Mouse (Mus musculus): Measurements from ENCODE around the gene Cyb5d1. TPM values are rescaled to one million over a fixed set of nuclear protein-coding genes. Genes with fewer than 3 reads are reported as not detected.

Cyb5d1 gene
- polyA plus RNA-seq, 1 experiment from 2014 or later: 43.7 TPM

DNA sequence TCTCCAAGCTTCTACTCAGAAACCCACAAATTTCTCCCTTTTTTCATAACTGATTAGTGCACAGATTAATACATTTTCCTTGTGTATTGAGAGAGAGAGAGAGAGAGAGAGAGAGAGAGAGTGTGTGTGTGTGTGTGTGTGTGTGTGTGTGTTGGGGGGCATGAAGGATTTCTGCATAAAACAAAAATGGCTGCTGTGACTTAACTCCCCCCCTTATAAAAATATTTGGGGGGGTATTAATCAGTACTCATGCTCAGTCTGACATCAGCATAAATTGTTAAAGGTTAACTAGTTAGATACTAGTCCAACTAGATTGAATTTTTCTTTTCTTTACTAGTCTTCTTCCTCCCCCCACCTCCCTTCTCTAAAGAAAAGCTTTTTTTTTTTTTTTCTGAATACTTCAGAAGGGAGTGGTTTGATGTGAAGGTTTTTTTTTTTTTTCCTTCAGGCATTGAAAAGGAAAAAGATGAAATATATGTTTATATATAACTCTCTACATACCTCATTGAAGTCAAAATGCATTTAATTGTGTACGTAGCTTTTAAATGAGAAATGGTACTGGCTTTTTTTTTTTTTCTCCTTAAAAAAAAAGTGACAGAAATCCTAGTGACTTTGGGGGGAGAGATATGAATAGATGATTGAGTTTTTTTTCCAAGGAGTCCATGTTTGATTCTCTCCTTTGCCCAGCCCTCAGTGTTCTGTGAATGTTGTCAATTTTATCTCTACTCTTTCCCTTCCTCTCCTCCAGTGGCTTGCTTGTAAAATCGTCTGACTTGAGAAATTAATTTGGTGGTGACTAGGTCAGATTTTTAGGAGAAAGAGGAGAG lies 25.2 kb downstream of the Cyb5d1 start:
- H3K9me3 ChIP-seq (ENCODE audit: control insufficient read depth, low read length): no peaks in the 10 kb centered on the region
- H3K4me1 ChIP-seq (replicated peaks; ENCODE audit: control insufficient read depth, insufficient read depth, low read length): peaks cover 33% of the 10 kb centered on the region
- H3K9ac ChIP-seq (ENCODE audit: low read length): peak overlapping the region; percentile 99
- peak overlapping the region; percentile 97 for H3K4me3 ChIP-seq (ENCODE audit: low read depth, low read length)
- peak overlapping the region; percentile 98 for H3K27ac ChIP-seq (ENCODE audit: low read depth, low read length)
- no peak for ATAC-seq (replicated peaks; ENCODE audit: low FRiP score)
- no peaks in the 10 kb centered on the region; the same call in 1 of the 2 replicates for H3K36me3 ChIP-seq (ENCODE audit: control insufficient read depth, insufficient read depth, low read length)
- WGBS: 32% methylated on average over 2 of the region's 2 CpGs
- H3K4me2 ChIP-seq (ENCODE audit: low read depth, low read length, severe bottlenecking): peak overlapping the region; percentile 92
- no peak for DNase-seq (ENCODE audit: low spot score)
- no peaks in the 10 kb centered on the region for H3K27me3 ChIP-seq (ENCODE audit: control insufficient read depth, insufficient read depth, low read length)

DNA sequence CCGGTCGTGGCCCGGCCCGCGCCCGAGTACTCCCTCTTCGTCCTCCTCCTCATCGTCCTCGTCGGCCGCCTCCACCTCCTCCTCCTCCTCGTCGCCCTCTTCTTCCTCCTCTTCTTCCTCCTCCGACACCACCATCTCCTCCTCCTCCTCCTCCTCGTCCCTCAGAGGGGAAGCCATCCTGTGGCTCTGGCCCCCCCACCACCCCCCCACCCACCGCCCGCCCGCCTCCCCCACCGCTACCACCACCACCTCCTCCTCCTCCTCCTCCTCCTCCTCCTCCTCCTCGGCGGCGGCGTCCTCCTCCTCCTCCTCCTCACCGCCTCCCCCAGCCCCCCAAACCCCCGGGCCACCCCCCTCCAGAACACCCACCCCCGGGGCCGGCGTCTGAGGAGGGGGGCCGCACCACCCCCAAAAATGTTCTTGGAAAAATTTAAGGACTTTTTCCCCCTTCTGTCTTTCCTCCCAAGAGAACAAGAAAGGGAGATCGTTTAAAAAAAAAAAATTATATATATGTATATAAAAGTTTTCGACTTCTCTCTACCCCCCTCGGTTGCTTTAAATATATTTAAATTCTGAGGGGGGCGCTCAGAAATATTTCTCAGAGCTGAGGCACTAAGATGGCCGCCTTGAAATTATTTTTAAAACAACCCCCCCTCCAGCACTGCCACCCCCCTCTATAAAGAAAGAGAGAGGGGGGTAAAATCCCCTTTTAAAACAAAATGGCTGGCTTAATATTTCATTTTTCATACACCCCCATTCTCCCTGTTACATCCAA lies 26.0 kb downstream of the Cyb5d1 start, which contains the start of gene Chd3:
Gene Chd3 (minus strand): TSS at position 192 of the 775 bp plus-strand sequence.
- Histone ChIP-seq H3K4me1 (replicated peaks; ENCODE audit: control insufficient read depth, insufficient read depth, low read length) (peaks cover 40% of the 10 kb centered on the region), H3K36me3 (ENCODE audit: control insufficient read depth, insufficient read depth, low read length) (no peaks in the 10 kb centered on the region; the same call in 1 of the 2 replicates), H3K4me2 (ENCODE audit: low read depth, low read length, severe bottlenecking) (peak within 1 kb of the TSS; percentile 92), H3K27ac (ENCODE audit: low read depth, low read length) (peak within 1 kb of the TSS; percentile 98), H3K9ac (ENCODE audit: low read length) (peak within 1 kb of the TSS; percentile 99), H3K27me3 (ENCODE audit: control insufficient read depth, insufficient read depth, low read length) (no peaks in the 10 kb centered on the region), H3K4me3 (ENCODE audit: low read depth, low read length) (peak within 1 kb of the TSS; percentile 97), H3K9me3 (ENCODE audit: control insufficient read depth, low read length) (no peaks in the 10 kb centered on the region)
- WGBS: 3% methylated on average over 13 of the region's 34 CpGs
- ATAC-seq (replicated peaks; ENCODE audit: low FRiP score): no peak
- no peak for DNase-seq (ENCODE audit: low spot score)

DNA sequence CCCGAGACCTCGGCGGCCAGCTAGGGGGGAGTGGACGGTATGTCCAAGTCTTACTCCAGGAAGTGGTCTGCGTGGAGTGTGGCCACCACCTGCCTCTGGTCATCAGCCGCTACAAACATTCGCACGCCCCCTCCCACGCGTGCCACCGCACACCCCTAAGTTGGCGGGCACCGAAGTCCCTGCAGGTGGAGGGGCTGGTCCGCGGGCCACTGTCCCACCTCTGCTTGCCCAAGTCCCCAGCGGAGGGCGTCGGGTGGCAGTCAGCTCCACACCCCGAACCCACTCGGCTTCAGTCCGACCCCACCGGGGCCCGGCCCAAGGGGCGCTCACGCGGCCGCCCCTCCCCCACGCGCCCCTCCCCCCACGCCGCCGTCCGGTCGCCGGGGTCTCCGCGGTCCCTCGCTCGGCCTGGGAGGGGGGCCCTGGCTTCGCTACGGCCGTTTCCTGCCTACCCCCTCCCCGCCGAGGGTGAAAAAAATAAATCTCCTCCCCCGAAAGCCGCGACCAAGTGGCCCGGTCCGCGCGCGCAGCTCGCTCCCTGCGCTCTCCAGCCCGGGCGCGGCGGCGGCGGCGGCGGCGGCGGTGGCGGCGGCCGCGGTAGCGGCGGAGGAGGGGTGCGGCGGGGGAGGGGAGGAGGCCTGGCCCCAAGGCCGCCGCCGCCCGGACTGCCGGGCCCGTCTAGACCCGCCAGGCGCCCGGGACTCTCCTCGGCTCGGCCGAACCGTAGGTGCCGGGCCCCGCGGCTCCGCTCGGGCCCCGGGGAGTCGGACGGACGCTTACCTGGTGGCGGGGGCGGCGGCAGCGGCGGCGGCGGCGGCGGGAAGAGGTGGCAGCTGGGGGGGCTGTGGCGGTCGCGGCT lies 26.8 kb downstream of the Cyb5d1 start:
- ATAC-seq (replicated peaks; ENCODE audit: low FRiP score) (peak; percentile 44), DNase-seq (ENCODE audit: low spot score) (peak; percentile 83)
- peak overlapping the region; percentile 98 for H3K27ac ChIP-seq (ENCODE audit: low read depth, low read length)
- H3K27me3 ChIP-seq (ENCODE audit: control insufficient read depth, insufficient read depth, low read length): no peaks in the 10 kb centered on the region
- H3K9ac ChIP-seq (ENCODE audit: low read length): peak overlapping the region; percentile 99
- peak overlapping the region; percentile 97 for H3K4me3 ChIP-seq (ENCODE audit: low read depth, low read length)
- peaks cover 42% of the 10 kb centered on the region for H3K4me1 ChIP-seq (replicated peaks; ENCODE audit: control insufficient read depth, insufficient read depth, low read length)
- H3K4me2 ChIP-seq (ENCODE audit: low read depth, low read length, severe bottlenecking): peak overlapping the region; percentile 92
- under 1% methylated on average over 66 of the region's 106 CpGs for WGBS
- H3K9me3 ChIP-seq (ENCODE audit: control insufficient read depth, low read length): no peaks in the 10 kb centered on the region
- no peaks in the 10 kb centered on the region; the same call in none of the 2 replicates for H3K36me3 ChIP-seq (ENCODE audit: control insufficient read depth, insufficient read depth, low read length)

DNA sequence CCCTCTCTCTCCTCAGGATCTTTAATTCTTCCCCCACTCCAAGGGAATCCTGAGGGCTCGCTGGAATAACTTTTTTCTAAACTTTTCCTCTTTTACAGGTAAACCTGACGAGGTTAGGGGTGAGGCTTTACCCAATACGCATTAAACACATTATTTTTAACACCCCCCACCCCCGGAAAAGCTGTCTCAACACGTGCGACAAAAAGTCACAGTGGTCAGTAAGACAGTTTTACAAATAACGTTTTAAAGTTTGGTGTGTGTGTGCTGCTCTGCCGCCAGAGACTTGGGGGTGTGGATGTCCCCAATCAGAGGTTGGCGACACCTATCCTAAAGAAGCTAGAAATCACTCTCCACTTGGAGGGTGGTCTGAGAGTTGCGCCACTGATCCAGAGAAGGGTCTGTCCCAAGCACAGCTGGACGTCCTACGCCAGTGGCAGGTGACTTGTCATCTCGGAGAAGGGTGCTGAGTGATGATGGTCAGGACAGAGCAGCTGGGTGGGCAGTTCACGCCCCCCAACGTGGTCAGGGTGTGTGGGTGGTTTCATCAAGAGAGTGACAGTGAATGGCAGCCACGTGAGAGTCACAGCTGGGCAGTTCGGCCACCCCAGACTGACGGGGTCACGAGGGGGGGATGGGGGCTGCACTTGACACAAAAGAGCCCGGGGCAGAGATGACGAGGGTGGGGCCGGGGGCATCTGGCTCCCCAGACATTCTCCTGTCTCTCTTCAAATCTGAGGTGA lies 27.6 kb downstream of the Cyb5d1 start:
- Histone ChIP-seq H3K9ac (ENCODE audit: low read length) (peak overlapping the region; percentile 99), H3K36me3 (ENCODE audit: control insufficient read depth, insufficient read depth, low read length) (peaks cover 7% of the 10 kb centered on the region), H3K4me2 (ENCODE audit: low read depth, low read length, severe bottlenecking) (peak overlapping the region; percentile 92), H3K9me3 (ENCODE audit: control insufficient read depth, low read length) (no peaks in the 10 kb centered on the region), H3K27ac (ENCODE audit: low read depth, low read length) (peak overlapping the region; percentile 98), H3K4me3 (ENCODE audit: low read depth, low read length) (peak overlapping the region; percentile 97), H3K27me3 (ENCODE audit: control insufficient read depth, insufficient read depth, low read length) (no peaks in the 10 kb centered on the region), H3K4me1 (replicated peaks; ENCODE audit: control insufficient read depth, insufficient read depth, low read length) (peaks cover 42% of the 10 kb centered on the region)
- DNase-seq (ENCODE audit: low spot score) (peak; percentile 81), ATAC-seq (replicated peaks; ENCODE audit: low FRiP score) (0 out of 2 replicates have a peak, but pooled peaks have one; percentile 26)
- under 1% methylated on average over 22 of the region's 22 CpGs for WGBS

DNA sequence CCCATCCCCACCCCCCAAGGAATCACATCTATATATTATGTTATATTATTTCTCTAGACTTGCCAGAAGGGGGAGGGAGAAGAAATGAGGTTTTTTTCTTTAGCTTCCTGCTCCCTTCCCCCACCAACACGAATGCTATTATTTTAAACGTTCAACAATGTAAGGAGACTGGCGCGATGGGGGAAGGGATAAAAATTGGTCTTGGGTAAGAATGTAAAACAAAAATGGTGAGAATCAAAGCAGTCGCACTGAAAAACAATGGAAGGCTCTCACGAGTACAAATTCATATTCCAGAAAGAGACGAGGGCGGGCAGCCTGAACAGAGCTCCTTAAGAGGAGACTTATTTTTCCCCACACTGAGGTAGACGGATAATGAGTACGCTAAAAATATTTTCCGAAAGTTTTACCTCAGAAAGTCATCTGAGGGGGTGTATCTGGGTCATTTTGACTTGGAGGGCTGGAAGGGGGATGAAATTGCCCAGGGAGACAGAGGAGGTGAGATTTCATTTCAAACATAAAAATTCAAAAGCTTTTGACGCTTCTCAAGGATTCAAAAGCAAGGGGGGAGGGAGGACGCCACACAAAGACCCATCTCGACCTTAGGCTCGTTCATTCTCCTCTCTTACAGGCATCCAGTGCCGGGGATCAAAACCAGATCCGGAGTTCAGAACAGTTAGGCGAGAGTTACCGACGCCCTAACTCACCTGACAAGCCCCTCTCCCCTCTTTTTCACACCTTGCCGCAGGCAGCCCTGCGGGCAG lies 28.4 kb downstream of the Cyb5d1 start:
- Histone ChIP-seq H3K9me3 (ENCODE audit: control insufficient read depth, low read length) (no peaks in the 10 kb centered on the region), H3K27me3 (ENCODE audit: control insufficient read depth, insufficient read depth, low read length) (no peaks in the 10 kb centered on the region), H3K4me2 (ENCODE audit: low read depth, low read length, severe bottlenecking) (peak overlapping the region; percentile 92), H3K4me1 (replicated peaks; ENCODE audit: control insufficient read depth, insufficient read depth, low read length) (peaks cover 38% of the 10 kb centered on the region), H3K27ac (ENCODE audit: low read depth, low read length) (peak overlapping the region; percentile 98), H3K36me3 (ENCODE audit: control insufficient read depth, insufficient read depth, low read length) (peaks cover 7% of the 10 kb centered on the region), H3K4me3 (ENCODE audit: low read depth, low read length) (peak overlapping the region; percentile 97), H3K9ac (ENCODE audit: low read length) (peak overlapping the region; percentile 99)
- ATAC-seq (replicated peaks; ENCODE audit: low FRiP score) (no peak), DNase-seq (ENCODE audit: low spot score) (no peak)
- under 1% methylated on average over 22 of the region's 22 CpGs for WGBS

DNA sequence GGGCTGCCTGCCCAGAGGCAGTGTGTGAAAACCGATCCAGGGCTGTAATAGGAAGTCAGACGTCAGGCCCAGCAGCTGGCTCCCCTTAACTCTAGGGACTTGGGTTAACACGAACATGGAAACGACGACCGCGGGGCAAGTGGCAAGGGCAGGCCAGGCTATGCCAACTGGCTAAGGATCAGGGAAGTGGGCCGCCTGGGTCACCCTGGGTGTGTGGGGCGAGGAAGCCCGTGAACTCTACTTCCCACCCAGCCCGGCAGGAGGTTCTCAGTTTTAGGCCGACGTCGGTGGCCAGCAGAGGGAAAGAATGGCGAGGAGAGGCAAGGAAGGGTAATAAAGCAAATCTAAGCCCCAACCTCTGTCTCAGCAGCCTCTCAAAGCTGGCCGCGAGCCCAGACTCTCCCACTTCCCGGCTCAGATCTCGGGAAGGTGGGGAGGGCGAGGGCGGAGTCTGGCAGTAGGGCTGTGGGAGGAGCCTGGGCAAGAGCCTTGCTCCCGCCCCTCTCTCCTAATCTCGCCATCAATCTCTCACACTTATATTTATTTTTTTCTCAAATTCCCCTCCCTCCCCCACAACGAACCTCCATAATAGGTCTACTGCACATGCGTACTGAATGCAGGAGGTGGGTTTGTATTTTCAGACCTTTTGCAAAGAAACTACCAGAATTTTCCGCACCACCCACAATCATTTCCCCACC lies 29.1 kb downstream of the Cyb5d1 start:
- Histone ChIP-seq H3K4me1 (replicated peaks; ENCODE audit: control insufficient read depth, insufficient read depth, low read length) (peaks cover 33% of the 10 kb centered on the region), H3K4me3 (ENCODE audit: low read depth, low read length) (peak overlapping the region; percentile 97), H3K27me3 (ENCODE audit: control insufficient read depth, insufficient read depth, low read length) (no peaks in the 10 kb centered on the region), H3K9me3 (ENCODE audit: control insufficient read depth, low read length) (no peaks in the 10 kb centered on the region), H3K36me3 (ENCODE audit: control insufficient read depth, insufficient read depth, low read length) (peaks cover 14% of the 10 kb centered on the region), H3K27ac (ENCODE audit: low read depth, low read length) (peak overlapping the region; percentile 98), H3K4me2 (ENCODE audit: low read depth, low read length, severe bottlenecking) (peak overlapping the region; percentile 92), H3K9ac (ENCODE audit: low read length) (peak overlapping the region; percentile 99)
- peak; percentile 86 for ATAC-seq (replicated peaks; ENCODE audit: low FRiP score)
- peak; percentile 96 for DNase-seq (ENCODE audit: low spot score)
- WGBS: under 1% methylated on average over 26 of the region's 26 CpGs

DNA sequence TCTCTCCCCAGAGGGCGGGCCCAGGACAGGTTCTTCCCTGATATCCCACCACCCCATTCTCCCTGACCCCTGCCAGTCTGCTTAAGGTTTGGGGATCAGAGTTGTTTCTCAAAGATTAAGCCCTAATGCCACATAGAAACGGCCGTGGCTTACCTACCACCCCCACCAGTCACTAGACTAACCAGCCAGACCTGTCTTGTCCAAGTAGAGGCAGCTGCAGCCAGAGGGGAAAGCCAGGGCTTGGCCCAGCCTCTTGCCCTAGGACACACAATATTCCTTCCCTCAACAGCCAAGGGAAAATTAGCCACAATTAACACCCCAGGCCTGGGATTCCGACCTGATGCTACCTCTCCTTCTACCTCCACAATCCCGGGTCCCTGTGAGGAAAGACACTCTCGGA lies 29.7 kb downstream of the Cyb5d1 start:
- WGBS: 27% methylated on average over 6 of the region's 6 CpGs
- H3K9ac ChIP-seq (ENCODE audit: low read length): peak overlapping the region; percentile 56
- peak overlapping the region; percentile 98 for H3K27ac ChIP-seq (ENCODE audit: low read depth, low read length)
- H3K4me3 ChIP-seq (ENCODE audit: low read depth, low read length): peak overlapping the region; percentile 97
- ATAC-seq (replicated peaks; ENCODE audit: low FRiP score): no peak
- peaks cover 18% of the 10 kb centered on the region for H3K36me3 ChIP-seq (ENCODE audit: control insufficient read depth, insufficient read depth, low read length)
- DNase-seq (ENCODE audit: low spot score): no peak
- peak overlapping the region; percentile 92 for H3K4me2 ChIP-seq (ENCODE audit: low read depth, low read length, severe bottlenecking)
- H3K9me3 ChIP-seq (ENCODE audit: control insufficient read depth, low read length): no peaks in the 10 kb centered on the region
- no peaks in the 10 kb centered on the region for H3K27me3 ChIP-seq (ENCODE audit: control insufficient read depth, insufficient read depth, low read length)
- H3K4me1 ChIP-seq (replicated peaks; ENCODE audit: control insufficient read depth, insufficient read depth, low read length): peaks cover 27% of the 10 kb centered on the region
